Mouse (Mus musculus) MEL (cell line): ENCODE measurements around the gene Nrip1. TPM values are rescaled to one million over a fixed set of nuclear protein-coding genes. Genes with fewer than 3 reads are reported as not detected.

Source experiments
- DNase-seq: peaks from one replicate; pipeline ENCODE4 v3.0.0; 2011; ENCODE audit warnings: low read depth, low spot score
- H3K27ac ChIP-seq: 2 replicates; pipeline ENCODE4 v1.5.1; 2012; ENCODE audit warnings: low read depth, mild to moderate bottlenecking, control low read depth, low read length, moderate library complexity; ENCODE audit not compliant: control insufficient read depth
- H3K27me3 ChIP-seq, 2 experiments: fragments of 150-350 bp in 1 of 2; sonication (generic) in 1 of 2; 2 replicates each; pipeline ENCODE4 v1.6.1; 2012; ENCODE audit warnings: low read length in 2 of 2, mild to moderate bottlenecking in 2 of 2, improper control_type of control experiment in 1 of 2, moderate library complexity in 1 of 2; ENCODE audit not compliant: insufficient read depth in 2 of 2, control insufficient read depth in 1 of 2
- H3K36me3 ChIP-seq, 2 experiments: 2 replicates each; pipeline ENCODE4 v1.6.1; 2012 to 2014; ENCODE audit warnings: low read length in 2 of 2, improper control_type of control experiment in 1 of 2, inconsistent platforms in 1 of 2, mild to moderate bottlenecking in 1 of 2; ENCODE audit not compliant: insufficient read depth in 2 of 2, control insufficient read depth in 1 of 2
- H3K4me1 ChIP-seq, 2 experiments: fragments of 150-350 bp in 1 of 2; sonication (generic) in 1 of 2; 2 replicates each; pipeline ENCODE4 v1.6.1; 2012; ENCODE audit warnings: low read length in 2 of 2, improper control_type of control experiment in 1 of 2, mild to moderate bottlenecking in 1 of 2; ENCODE audit not compliant: insufficient read depth in 2 of 2, control insufficient read depth in 1 of 2
- H3K4me3 ChIP-seq, 2 experiments: fragments of 150-350 bp in 1 of 2; sonication (generic) in 1 of 2; 2 replicates each; pipeline ENCODE4 v1.5.1; 2012; ENCODE audit warnings: low read depth in 2 of 2, low read length in 2 of 2, mild to moderate bottlenecking in 2 of 2, moderate library complexity in 2 of 2, control low read depth in 1 of 2, improper control_type of control experiment in 1 of 2; ENCODE audit not compliant: control insufficient read depth in 1 of 2, insufficient read depth in 1 of 2
- H3K79me2 ChIP-seq: 2 replicates; pipeline ENCODE4 v1.6.1; 2012; ENCODE audit warnings: mild to moderate bottlenecking, low read length, moderate library complexity; ENCODE audit not compliant: control insufficient read depth, poor library complexity, insufficient read depth
- H3K9ac ChIP-seq: 2 replicates; pipeline ENCODE4 v1.6.1; 2012; ENCODE audit warnings: low read depth, mild to moderate bottlenecking, control low read depth, low read length, moderate library complexity; ENCODE audit not compliant: control insufficient read depth, poor library complexity, severe bottlenecking
- H3K9me3 ChIP-seq: fragments of 150-350 bp; sonication (generic); replicated peaks from 2 replicates; pipeline ENCODE4 v1.6.1; 2012; ENCODE audit warnings: mild to moderate bottlenecking, low read length, improper control_type of control experiment, moderate library complexity; ENCODE audit not compliant: insufficient read depth
- CHD2 ChIP-seq: IDR thresholded peaks from 2 replicates; pipeline ENCODE4 v1.6.1; 2011; ENCODE audit warnings: low read length, improper control_type of control experiment
- CTCF ChIP-seq, 3 experiments: IDR thresholded peaks in 2 of 3; conservative IDR thresholded peaks in 1 of 3; 2 replicates each; pipeline ENCODE4 v1.5.1; 2011 to 2012; ENCODE audit warnings: low read length in 3 of 3, low read depth in 2 of 3, mild to moderate bottlenecking in 2 of 3, improper control_type of control experiment in 1 of 3, inconsistent platforms in 1 of 3, mixed read lengths in 1 of 3, moderate library complexity in 1 of 3; ENCODE audit not compliant: control insufficient read depth in 1 of 3, insufficient read depth in 1 of 3, poor library complexity in 1 of 3, severe bottlenecking in 1 of 3
- E2F4 ChIP-seq: IDR thresholded peaks from 2 replicates; pipeline ENCODE4 v1.6.1; 2011; ENCODE audit warnings: low read depth, low read length, improper control_type of control experiment, borderline replicate concordance
- ELF1 ChIP-seq: IDR thresholded peaks from 2 replicates; pipeline ENCODE4 v1.6.1; 2014; ENCODE audit warnings: low read depth, mild to moderate bottlenecking, inconsistent platforms, low read length, improper control_type of control experiment, moderate library complexity
- EP300 ChIP-seq, 2 experiments: IDR thresholded peaks; 2 replicates each; pipeline ENCODE4 v1.6.1; 2011; ENCODE audit warnings: improper control_type of control experiment in 2 of 2, low read length in 2 of 2, low read depth in 1 of 2, mild to moderate bottlenecking in 1 of 2
- GATA1 ChIP-seq: IDR thresholded peaks from 2 replicates; pipeline ENCODE4 v1.6.1; 2011; ENCODE audit warnings: low read depth, low read length, improper control_type of control experiment
- HCFC1 ChIP-seq: IDR thresholded peaks from 2 replicates; pipeline ENCODE4 v1.6.1; 2012; ENCODE audit warnings: low read depth, mild to moderate bottlenecking, inconsistent platforms, low read length, improper control_type of control experiment, moderate library complexity
- KAT2A ChIP-seq: conservative IDR thresholded peaks from 2 replicates; pipeline ENCODE4 v1.6.1; 2012; ENCODE audit warnings: low read depth, low read length, improper control_type of control experiment, inconsistent platforms
- MAFK ChIP-seq: IDR thresholded peaks from 2 replicates; pipeline ENCODE4 v1.6.1; 2011; ENCODE audit warnings: low read depth, mild to moderate bottlenecking, low read length, improper control_type of control experiment, borderline replicate concordance
- MAX ChIP-seq: IDR thresholded peaks from 2 replicates; pipeline ENCODE4 v1.6.1; 2011; ENCODE audit warnings: low read length, improper control_type of control experiment
- MAZ ChIP-seq: IDR thresholded peaks from 2 replicates; pipeline ENCODE4 v1.6.1; 2012; ENCODE audit warnings: low read depth, mild to moderate bottlenecking, inconsistent platforms, low read length, improper control_type of control experiment
- MEF2A ChIP-seq: IDR thresholded peaks from 2 replicates; pipeline ENCODE4 v1.6.1; 2014; ENCODE audit warnings: low read depth, mild to moderate bottlenecking, inconsistent platforms, low read length, improper control_type of control experiment; ENCODE audit not compliant: poor library complexity, insufficient replicate concordance, severe bottlenecking; ENCODE audit errors: extremely low read depth
- MXI1 ChIP-seq: IDR thresholded peaks from 2 replicates; pipeline ENCODE4 v1.6.1; 2011; ENCODE audit warnings: mild to moderate bottlenecking, low read depth, low read length, improper control_type of control experiment
- NELFE ChIP-seq: IDR thresholded peaks from 2 replicates; pipeline ENCODE4 v1.6.1; 2011; ENCODE audit warnings: low read depth, low read length, improper control_type of control experiment
- POLR2A ChIP-seq, 2 experiments: IDR thresholded peaks; 2 replicates each; pipeline ENCODE4 v1.6.1; 2011 to 2012; ENCODE audit warnings: low read length in 2 of 2, mild to moderate bottlenecking in 2 of 2, control low read depth in 1 of 2, improper control_type of control experiment in 1 of 2, low read depth in 1 of 2, moderate library complexity in 1 of 2; ENCODE audit not compliant: control insufficient read depth in 1 of 2, insufficient read depth in 1 of 2, poor library complexity in 1 of 2
- POLR2AphosphoS5 ChIP-seq: IDR thresholded peaks from 2 replicates; pipeline ENCODE4 v1.6.1; 2012; ENCODE audit warnings: low read depth, borderline replicate concordance, mild to moderate bottlenecking, inconsistent platforms, low read length, moderate library complexity, mixed read lengths
- RAD21 ChIP-seq: IDR thresholded peaks from 2 replicates; pipeline ENCODE4 v1.6.1; 2011; ENCODE audit warnings: mild to moderate bottlenecking, low read depth, low read length, improper control_type of control experiment
- TAL1 ChIP-seq: IDR thresholded peaks from 2 replicates; pipeline ENCODE4 v1.6.1; 2012; ENCODE audit warnings: mild to moderate bottlenecking, inconsistent platforms, low read length, moderate library complexity, mixed read lengths
- UBTF ChIP-seq: IDR thresholded peaks from 2 replicates; pipeline ENCODE4 v1.6.1; 2012; ENCODE audit warnings: low read depth, mild to moderate bottlenecking, inconsistent platforms, low read length, improper control_type of control experiment, moderate library complexity, borderline replicate concordance; ENCODE audit not compliant: insufficient read depth
- USF1 ChIP-seq: IDR thresholded peaks from 2 replicates; pipeline ENCODE4 v1.6.1; 2014; ENCODE audit warnings: low read depth, mild to moderate bottlenecking, inconsistent platforms, low read length, improper control_type of control experiment, moderate library complexity
- USF2 ChIP-seq, 2 experiments: IDR thresholded peaks; 2 replicates each; pipeline ENCODE4 v1.6.1; 2011 to 2012; ENCODE audit warnings: improper control_type of control experiment in 2 of 2, low read length in 2 of 2, borderline replicate concordance in 1 of 2, inconsistent platforms in 1 of 2, low read depth in 1 of 2, mild to moderate bottlenecking in 1 of 2; ENCODE audit not compliant: insufficient read depth in 1 of 2
- ZC3H11A ChIP-seq: IDR thresholded peaks from 2 replicates; pipeline ENCODE4 v1.6.1; 2012; ENCODE audit warnings: low read depth, mild to moderate bottlenecking, inconsistent platforms, low read length, improper control_type of control experiment
- ZKSCAN1 ChIP-seq: IDR thresholded peaks from 2 replicates; pipeline ENCODE4 v1.6.1; 2012; ENCODE audit warnings: low read depth, mild to moderate bottlenecking, inconsistent platforms, low read length, improper control_type of control experiment, moderate library complexity
- polyA plus RNA-seq, 2 experiments: library from polyadenylated mRNA; stranded (reverse) in 1 of 2; unstranded in 1 of 2; fragments of >175 nt in 1 of 2; fragments of >200 nt in 1 of 2; gene quantifications; 2 replicates each; pipeline versions ENCODE4 v1.2.1 to v1.2.4; 2012; ENCODE audit warnings: low replicate concordance in 2 of 2, low read depth in 1 of 2; ENCODE audit not compliant: insufficient read length in 2 of 2, insufficient read depth in 1 of 2, missing spikeins in 1 of 2
- total RNA-seq: library from RNA; depleted of rRNA; stranded (reverse); fragments of 300-350 nt; gene quantifications from 2 replicates; pipeline ENCODE4 v1.2.3, GENCODE M21; 2012

Gene Nrip1
- total and polyA plus RNA-seq, 3 experiments, result 13.6 to 42.6 (median 21.1) TPM

DNA sequence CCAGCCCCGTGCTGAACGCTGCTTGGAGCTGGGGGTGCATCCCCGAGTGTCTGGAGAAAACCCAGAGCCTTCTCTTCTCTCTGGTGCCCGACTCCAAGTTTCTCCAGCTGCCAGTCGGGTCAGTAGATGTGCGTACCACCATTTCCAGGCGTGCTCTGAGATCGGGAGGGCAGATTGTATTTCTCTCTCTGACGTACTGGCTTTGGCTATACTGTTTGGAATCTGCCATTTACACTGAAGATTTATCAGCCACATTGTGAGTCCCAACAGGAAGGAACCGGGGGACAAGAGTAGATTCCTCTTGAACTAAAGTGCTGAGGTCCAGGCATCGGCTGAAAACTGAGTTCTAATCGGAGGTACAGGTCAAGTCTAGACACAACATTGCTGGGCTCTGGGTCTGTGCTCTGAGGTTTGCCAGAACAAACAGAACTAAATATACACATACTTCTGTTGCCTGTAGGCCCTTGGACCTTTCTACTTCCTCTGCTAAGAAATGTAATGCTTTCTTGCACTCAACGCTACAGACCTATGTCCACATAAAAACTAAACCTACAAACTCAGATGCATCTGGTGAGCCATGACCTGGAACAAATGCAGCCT lies 33.8 kb upstream of the Nrip1 start:
- TF ChIP-seq RAD21 (no peak), NELFE (no peak), MAZ (no peak), MEF2A (no peak), E2F4 (no peak), ELF1 (no peak), MAX (no peak), MAFK (no peak), UBTF (no peak)
- TF ChIP-seq, all 39 proteins: peak for 0
- no peak overlapping the region for H3K4me3 ChIP-seq
- H3K79me2 ChIP-seq, result no peaks in the 10 kb centered on the region
- H3K4me1 ChIP-seq, result peaks cover 0 to 2% of the 10 kb centered on the region in 2 experiments; a peak in 1 of 4 replicates
- DNase-seq, result no peak
- H3K27ac ChIP-seq, result no peak overlapping the region
- H3K9ac ChIP-seq, result no peak overlapping the region
- H3K27me3 ChIP-seq, result no peaks in the 10 kb centered on the region; a peak in 1 of 4 replicates
- H3K9me3 ChIP-seq, result no peaks in the 10 kb centered on the region
- H3K36me3 ChIP-seq, result no peaks in the 10 kb centered on the region; a peak in 1 of 4 replicates

- no peak overlapping the region for H3K9ac ChIP-seq
- no peak overlapping the region for H3K27ac ChIP-seq
- no peak for DNase-seq
- no peaks in the 10 kb centered on the region; a peak in 1 of 4 replicates for H3K36me3 ChIP-seq
- H3K27me3 ChIP-seq, result no peaks in the 10 kb centered on the region; a peak in 1 of 4 replicates
- H3K4me1 ChIP-seq, result peaks cover 0 to 2% of the 10 kb centered on the region in 2 experiments; a peak in 1 of 4 replicates
- TF ChIP-seq POLR2A (IDR thresholded peaks at IDR 0.05; ENCODE audit: control insufficient read depth in 1 of 2, insufficient read depth in 1 of 2, low read depth in 1 of 2, low read length in 2 of 2, poor library complexity in 1 of 2), result no peak
- no peak for TF ChIP-seq MAX
- TF ChIP-seq ZKSCAN1, result no peak
- TF ChIP-seq GATA1, result no peak
- TF ChIP-seq KAT2A, result no peak
- no peak for TF ChIP-seq EP300 (IDR thresholded peaks at IDR 0.05; ENCODE audit: low read depth in 1 of 2, low read length in 2 of 2)
- TF ChIP-seq MXI1, result no peak
- TF ChIP-seq HCFC1, result no peak
- TF ChIP-seq RAD21, result no peak
- TF ChIP-seq CTCF (IDR thresholded peaks at IDR 0.05 in 2 of 3, conservative IDR thresholded peaks at IDR 0.05 in 1 of 3; ENCODE audit: control insufficient read depth in 1 of 3, insufficient read depth in 1 of 3, low read depth in 2 of 3, low read length in 3 of 3, poor library complexity in 1 of 3, severe bottlenecking in 1 of 3), result no peak
- TF ChIP-seq CHD2, result no peak
- TF ChIP-seq USF2 (IDR thresholded peaks at IDR 0.05; ENCODE audit: borderline replicate concordance in 1 of 2, insufficient read depth in 1 of 2, low read depth in 1 of 2, low read length in 2 of 2), result no peak
- TF ChIP-seq POLR2AphosphoS5, result no peak
- no peak for TF ChIP-seq ZC3H11A
- TF ChIP-seq TAL1, result no peak
- TF ChIP-seq USF1, result no peak
- H3K4me3 ChIP-seq, result no peak overlapping the region
- no peaks in the 10 kb centered on the region for H3K9me3 ChIP-seq
- H3K79me2 ChIP-seq, result no peaks in the 10 kb centered on the region
Observed at GRCm38 (mm10) chr16:76406897-76407296, 33.3 kb upstream of the Nrip1 start.
